Mouse (Mus musculus) embryo, embryonic 10.5 days (tissue): ENCODE results near the gene Crtap.

Experiments used
- DNase-seq: peaks from one replicate; pipeline ENCODE4 v3.0.0-alpha.2; 2015; ENCODE audit warnings: low spot score

Gene Crtap

DNA sequence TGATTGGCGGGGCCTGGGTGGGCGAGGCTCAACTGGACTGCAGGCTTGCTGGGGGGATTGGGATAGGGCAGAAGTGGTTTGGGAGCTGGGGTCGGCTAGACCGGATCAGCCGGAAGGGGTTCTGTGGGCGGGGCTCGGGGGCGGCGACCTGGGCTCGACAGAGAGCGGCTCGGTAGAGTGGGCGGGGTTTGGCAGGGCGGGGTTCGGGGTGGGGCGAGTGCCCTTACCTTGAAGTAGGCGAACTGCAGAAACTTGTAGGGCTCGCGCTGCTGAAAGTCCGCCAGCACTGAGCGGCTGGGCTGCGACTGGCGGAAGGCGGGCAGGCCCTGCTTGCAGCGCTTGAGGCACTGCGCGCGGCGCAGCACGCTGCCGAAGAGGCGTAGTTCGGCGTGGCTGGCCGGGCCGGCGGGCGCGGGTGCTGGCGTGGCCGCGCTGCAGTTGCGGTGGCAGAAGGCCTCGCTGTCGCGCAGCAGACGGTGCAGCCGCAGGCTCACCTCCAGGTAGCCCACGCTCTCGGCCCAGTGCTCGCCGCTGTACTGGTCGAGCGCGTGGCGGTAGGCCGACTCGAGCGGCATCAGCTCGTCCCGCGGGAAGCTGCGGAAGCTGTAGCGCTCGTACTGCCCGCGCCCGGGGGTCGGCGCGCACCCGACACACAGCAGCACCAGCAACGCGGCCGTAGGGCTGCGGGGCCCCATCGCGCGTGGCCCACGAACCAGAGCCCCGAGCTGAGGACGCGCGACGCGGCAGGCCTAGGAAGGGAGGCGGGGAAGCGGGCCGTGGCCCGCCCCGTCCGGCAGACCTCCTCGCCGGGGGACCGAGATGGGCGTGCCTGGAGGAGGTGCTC, at the start of gene Crtap:
TSS of gene Crtap (minus strand) at position 771 of the 844 bp plus-strand sequence.
- peak; percentile 73 for DNase-seq

DNA sequence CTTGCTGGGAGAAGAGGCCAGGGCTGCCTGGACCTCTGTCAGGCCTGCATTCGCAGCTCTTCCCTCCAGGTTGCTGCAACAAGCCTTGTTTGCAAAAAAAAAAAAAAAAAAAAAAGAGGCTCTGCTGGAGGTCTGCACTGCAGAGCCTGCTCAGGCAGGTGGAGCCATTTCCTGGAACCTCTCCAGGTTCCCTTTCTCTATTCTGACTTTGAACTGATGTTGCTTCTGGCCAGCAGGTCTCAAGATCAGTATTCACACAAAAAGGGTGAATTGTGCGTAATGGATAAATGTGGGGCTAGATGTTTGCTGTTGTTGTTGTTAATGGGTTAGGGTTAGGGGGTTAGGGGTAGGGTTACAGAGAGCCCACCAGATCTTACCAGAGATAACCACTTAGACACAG, 45.2 kb upstream of the Crtap start:
- no peak for DNase-seq

GRCm38 (mm10) chr9:114428103-114428834, 37.8 kb upstream of the Crtap start:
- DNase-seq = no peak

GRCm38 (mm10) chr9:114427425-114427824, 37.0 kb upstream of the Crtap start:
- DNase-seq = no peak

- no peak for DNase-seq
Measured at GRCm38 (mm10) chr9:114426201-114426600, 35.7 kb upstream of the Crtap start.

GRCm38 (mm10) chr9:114425576-114425975, 35.1 kb upstream of the Crtap start:
- DNase-seq = no peak

DNA sequence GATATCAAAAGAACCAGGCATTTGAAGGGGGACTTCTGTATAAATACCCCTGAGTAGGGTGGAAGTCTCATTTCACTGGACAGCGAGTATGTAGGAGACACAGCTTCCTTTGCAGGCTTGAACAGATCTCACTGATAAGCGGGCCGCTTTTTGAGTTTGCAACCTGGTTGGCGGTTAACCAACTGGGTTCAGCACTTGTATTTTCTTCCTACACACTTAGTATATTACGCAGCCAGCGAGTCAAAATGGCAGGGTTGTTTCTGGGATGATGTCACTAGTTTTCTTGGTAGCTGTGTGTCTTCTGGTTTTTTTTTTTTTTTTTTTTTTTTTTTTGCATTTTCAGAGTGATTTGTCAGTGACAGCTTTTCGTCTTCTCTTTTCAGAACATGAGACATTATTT, 31.3 kb upstream of the Crtap start:
- DNase-seq = no peak

- DNase-seq = no peak
Measured at GRCm38 (mm10) chr9:114421045-114421444, 30.6 kb upstream of the Crtap start.

DNA sequence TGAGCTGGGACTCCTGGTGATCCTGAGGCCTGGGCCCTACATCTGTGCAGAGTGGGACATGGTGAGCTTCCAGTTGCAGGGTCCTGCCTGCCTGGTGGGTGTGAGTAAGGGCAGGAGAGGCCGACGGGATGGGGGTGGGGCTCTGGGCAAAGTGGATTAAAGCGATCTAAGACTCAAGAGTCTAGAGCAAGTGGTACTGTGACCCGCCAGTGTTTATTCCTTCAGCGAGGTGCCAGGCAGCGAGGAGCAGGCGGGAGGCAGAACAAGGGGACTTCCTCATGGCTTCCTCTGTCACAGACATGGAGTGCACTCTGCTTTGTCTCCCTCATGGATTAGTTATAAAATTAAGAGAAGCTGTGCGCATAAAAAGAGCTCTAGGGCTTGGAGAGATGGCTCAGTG, 30.0 kb upstream of the Crtap start:
- DNase-seq = no peak

- DNase-seq = peak; percentile 86
Measured at GRCm38 (mm10) chr9:114418187-114418586, 27.7 kb upstream of the Crtap start.

- no peak for DNase-seq
Measured at GRCm38 (mm10) chr9:114416646-114417517, 26.4 kb upstream of the Crtap start.

- DNase-seq = peak; percentile 87
Measured at GRCm38 (mm10) chr9:114415701-114416100, 25.2 kb upstream of the Crtap start.

DNA sequence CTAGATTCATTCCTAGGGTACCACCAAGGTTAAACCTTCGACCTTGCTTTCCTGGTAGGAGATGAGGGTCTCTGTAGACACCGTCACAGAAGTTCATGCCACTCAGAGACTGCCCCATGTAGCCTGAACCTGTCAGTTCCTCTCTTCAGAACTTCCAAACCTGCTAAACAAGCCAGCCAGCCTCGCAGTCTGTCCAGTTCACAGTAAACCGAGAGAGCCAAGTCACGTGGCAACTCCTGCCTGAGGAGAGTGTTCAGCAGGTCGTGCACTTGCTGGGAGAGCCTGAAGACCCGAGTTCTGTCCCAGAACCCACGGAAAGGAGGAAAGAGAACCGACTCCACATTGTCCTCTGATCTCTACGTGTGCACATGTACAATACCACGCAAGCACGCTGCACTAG, 23.4 kb upstream of the Crtap start:
- DNase-seq = no peak

GRCm38 (mm10) chr9:114412406-114412805, 21.9 kb upstream of the Crtap start:
- no peak for DNase-seq

GRCm38 (mm10) chr9:114411295-114411694, 20.8 kb upstream of the Crtap start:
- no peak for DNase-seq

DNA sequence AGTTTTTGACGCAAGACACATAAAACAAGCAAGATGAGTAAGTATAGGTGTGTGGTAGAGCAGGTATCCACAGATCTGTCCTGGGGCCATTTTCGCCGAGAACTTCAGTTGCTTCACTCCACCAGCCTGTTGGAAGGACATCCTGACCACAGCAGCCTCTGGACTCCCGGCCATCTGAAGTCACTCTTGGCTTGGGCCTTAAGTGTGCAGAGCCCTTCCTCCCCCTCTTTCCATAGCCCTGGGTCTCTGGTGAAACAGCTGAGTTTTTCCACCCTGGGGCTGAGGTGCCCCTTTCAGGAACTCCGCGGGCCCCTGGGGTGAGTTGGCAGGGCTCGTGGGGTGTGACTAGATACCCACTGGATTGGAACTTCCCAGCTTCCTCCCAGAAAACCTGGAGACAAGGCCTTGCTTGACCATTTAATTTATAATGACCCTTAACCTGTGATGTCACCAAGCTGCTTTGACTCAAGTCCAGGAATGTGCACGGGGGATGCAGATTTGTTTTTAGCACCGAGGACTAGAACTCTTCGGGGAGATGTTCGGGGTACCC, 19.9 kb upstream of the Crtap start:
- no peak for DNase-seq

- DNase-seq = no peak
Measured at GRCm38 (mm10) chr9:114407676-114408075, 17.2 kb upstream of the Crtap start.

DNA sequence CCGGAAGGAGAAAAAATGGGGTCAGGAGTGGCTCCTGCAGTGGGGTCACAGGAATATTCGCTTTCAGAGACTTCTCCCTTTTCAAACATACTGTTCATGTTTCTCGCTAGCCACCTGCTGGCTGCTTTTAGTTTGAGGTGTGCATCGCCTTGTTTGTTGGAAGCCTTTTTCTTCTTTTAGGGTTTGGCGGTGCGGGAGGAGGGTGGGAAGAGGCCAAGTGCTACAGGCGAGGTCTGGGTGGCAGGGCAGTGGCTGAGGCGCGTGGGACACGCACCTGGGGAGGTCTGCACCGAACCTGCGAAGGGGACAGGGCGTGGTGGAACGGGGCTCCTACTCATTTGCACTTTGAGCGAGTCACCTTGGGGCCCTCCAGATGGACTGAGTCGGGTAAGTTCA, 11.2 kb upstream of the Crtap start:
- peak; percentile 74 for DNase-seq

DNA sequence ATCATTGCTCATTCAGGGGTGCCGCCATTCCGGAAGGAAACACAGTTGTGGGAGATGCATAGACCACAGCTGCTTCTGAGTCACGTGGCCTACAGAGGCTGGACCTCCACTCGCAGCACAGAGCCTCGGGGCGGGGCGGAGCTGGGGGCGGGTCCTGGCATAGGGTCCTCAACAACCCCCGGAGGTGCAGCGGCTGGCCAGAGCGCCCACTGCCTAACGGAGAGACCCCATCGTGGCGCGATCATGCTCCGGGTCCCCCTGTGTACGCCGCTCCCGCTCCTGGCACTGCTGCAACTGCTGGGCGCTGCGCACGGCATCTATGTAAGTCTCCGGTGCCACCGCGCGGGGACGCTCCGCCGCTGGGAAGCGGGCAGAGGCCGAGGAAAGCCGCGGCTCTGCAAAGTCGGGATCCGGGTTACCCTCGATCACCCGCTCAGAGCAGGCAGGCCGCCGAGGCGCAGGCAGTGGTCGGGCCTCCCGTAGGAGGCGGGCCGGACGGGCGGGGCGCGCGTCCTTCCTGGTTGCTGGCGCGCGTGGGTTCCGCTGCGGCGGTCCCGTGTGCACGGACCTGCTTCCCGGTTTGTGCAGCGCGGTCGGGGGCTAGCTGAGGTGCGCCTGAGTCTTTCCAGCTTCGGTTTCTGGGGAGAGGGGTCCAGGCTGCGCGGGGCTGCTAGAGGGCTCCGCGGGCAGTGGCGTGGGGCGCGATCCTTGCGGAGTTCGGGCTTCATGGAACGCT, 10.6 kb upstream of the Crtap start, which contains the start of the genes Glb1 and Tmppe:
TSS of gene Glb1 (plus strand) at position 128 of the 736 bp plus-strand sequence.
TSS of gene Tmppe (plus strand) at position 157 of the 736 bp plus-strand sequence.
- DNase-seq = peak; percentile 94

GRCm38 (mm10) chr9:114400588-114400948, 10.1 kb upstream of the Crtap start:
- DNase-seq = no peak

DNA sequence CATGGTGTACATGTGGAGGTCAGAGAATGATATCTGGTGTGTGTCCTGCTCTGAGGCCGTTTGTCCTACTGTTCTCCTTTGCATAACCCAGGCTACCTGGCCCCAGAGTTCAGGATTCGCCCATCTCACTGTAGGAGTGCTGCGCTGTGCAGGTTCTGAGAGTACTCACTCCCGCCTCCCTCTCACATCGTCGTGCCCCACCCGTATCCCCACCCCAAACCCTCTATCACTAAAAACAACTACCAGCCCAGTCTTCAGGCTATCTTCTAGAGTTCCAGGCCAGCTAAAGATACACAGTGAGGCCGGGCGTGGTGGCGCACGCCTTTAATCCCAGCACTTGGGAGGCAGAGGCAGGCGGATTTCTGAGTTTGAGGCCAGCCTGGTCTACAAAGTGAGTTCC, 9.2 kb upstream of the Crtap start:
- DNase-seq = no peak
